Mouse (Mus musculus) ES-E14 (cell line): ENCODE data around the gene Rab33a.

Experiments used
- HCFC1 ChIP-seq: IDR thresholded peaks from 2 replicates; pipeline ENCODE4 v1.6.1; 2012; ENCODE audit warnings: low read length, inconsistent platforms, borderline replicate concordance; ENCODE audit not compliant: insufficient read depth
- MAFK ChIP-seq: IDR thresholded peaks from 2 replicates; pipeline ENCODE4 v1.6.1; 2014; ENCODE audit warnings: mild to moderate bottlenecking, low read depth, low read length, inconsistent platforms; ENCODE audit not compliant: insufficient read depth
- ZC3H11A ChIP-seq: IDR thresholded peaks from 2 replicates; pipeline ENCODE4 v1.6.1; 2012; ENCODE audit warnings: low read depth, mild to moderate bottlenecking, inconsistent platforms, low read length, borderline replicate concordance
- ZNF384 ChIP-seq: IDR thresholded peaks from 2 replicates; pipeline ENCODE4 v1.6.1; 2012; ENCODE audit warnings: low read depth, low read length, inconsistent platforms

GRCm38 (mm10) chrX:48493763-48494162, 25.3 kb upstream of the Rab33a start:
- TF ChIP-seq ZNF384, result no peak
- TF ChIP-seq ZC3H11A, result no peak
- no peak for TF ChIP-seq HCFC1
- TF ChIP-seq MAFK, result no peak
